10 mouse cellular contexts compared by ENCODE assay signal in the genomic region with DNA sequence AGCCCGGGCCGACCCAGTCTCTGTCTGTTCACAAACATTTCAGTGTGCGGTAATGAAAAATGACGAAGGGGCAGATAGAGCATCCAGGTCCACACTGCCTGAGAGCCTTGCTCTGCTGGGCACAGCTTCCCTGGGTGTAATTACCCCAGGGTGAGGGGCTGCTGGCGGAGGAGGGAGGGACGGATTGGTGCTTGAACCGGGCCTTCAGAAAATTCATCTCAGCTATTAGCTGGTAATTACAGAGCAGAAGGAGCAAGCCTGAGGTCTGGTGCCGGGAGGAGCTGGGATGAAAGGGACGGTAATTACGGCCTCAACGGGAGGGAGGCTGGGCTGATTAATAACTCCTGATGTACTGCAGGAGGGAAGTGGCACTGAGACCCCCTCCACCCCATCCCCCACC. TPM values are rescaled to one million over a fixed set of nuclear protein-coding genes. Genes with fewer than 3 reads are reported as not detected.
DNase-seq lines count a peak whose midpoint lies in the region; ATAC-seq and TF ChIP-seq lines count a peak whose summit lies in the region.
"Had no signal": no experiment of that assay in that cellular context is flagged by ENCODE, and none has a peak within 500 bp of the region (broad histone marks: within the 10 kb centered on the region; RNA-seq: fewer than 3 reads in every experiment).

No protein-coding gene starts in this region.

- TF ChIP-seq EP300 in stomach, postnatal 0 days (optimal IDR thresholded peaks at IDR 0.05), result no peak

- TF ChIP-seq CTCF in stomach, postnatal 0 days (IDR thresholded peaks at IDR 0.05; ENCODE audit: low read depth), result no peak

- peaks cover 97% of the 10 kb centered on the region for H3K4me1 ChIP-seq in heart, embryonic 10.5 days
- H3K4me1 ChIP-seq in stomach, embryonic 14.5 days (ENCODE audit: control insufficient read depth, insufficient read depth, low read length), result peaks cover 49% of the 10 kb centered on the region
- H3K4me1 ChIP-seq in stomach, postnatal 0 days (replicated peaks; ENCODE audit: control insufficient read depth, insufficient read depth), result 0 out of 2 replicates have a peak, but pooled peaks cover 5% of the 10 kb centered on the region
- H3K4me1 ChIP-seq in limb, embryonic 12.5 days (replicated peaks), result peaks cover 90% of the 10 kb centered on the region

- H3K4me2 ChIP-seq in stomach, embryonic 14.5 days (replicated peaks; ENCODE audit: low read depth, low read length), result peak overlapping the region; percentile 31; the same call in 1 of the 2 replicates
- no peak overlapping the region for H3K4me2 ChIP-seq in stomach, postnatal 0 days (replicated peaks; ENCODE audit: low read depth)
- H3K4me2 ChIP-seq in limb, embryonic 12.5 days, result peak overlapping the region; percentile 56

- H3K36me3 ChIP-seq in heart, embryonic 10.5 days, result peaks cover 21% of the 10 kb centered on the region
- peaks cover 3% of the 10 kb centered on the region; the same call in 1 of the 2 replicates for H3K36me3 ChIP-seq in stomach, embryonic 14.5 days (ENCODE audit: control insufficient read depth, insufficient read depth, low read length)
- H3K36me3 ChIP-seq in stomach, postnatal 0 days (ENCODE audit: control insufficient read depth, insufficient read depth, low read length), result no peaks in the 10 kb centered on the region; the same call in 1 of the 2 replicates
- peaks cover 15% of the 10 kb centered on the region for H3K36me3 ChIP-seq in limb, embryonic 12.5 days

- DNase-seq in heart, embryonic 10.5 days (ENCODE audit: low spot score), result no peak
- DNase-seq in heart, adult 8-10 months (ENCODE audit: low spot score), result no peak
- no peak for DNase-seq in stomach, postnatal 0 days (ENCODE audit: low spot score)
- no peak for DNase-seq in layer of hippocampus, postnatal 14 days (ENCODE audit: low spot score in 2 of 2)
- DNase-seq in left cerebral cortex, adult 9 months (ENCODE audit: low spot score in 2 of 2), result no peak
- DNase-seq: kidney, adult 11 months; lung, postnatal 4 days had no signal

- no peaks in the 10 kb centered on the region for H3K27me3 ChIP-seq in heart, embryonic 10.5 days (ENCODE audit: insufficient read depth, poor library complexity, severe bottlenecking)
- no peaks in the 10 kb centered on the region for H3K27me3 ChIP-seq in stomach, embryonic 14.5 days (ENCODE audit: control insufficient read depth, insufficient read depth, low read length)
- no peaks in the 10 kb centered on the region for H3K27me3 ChIP-seq in stomach, postnatal 0 days (ENCODE audit: control insufficient read depth, insufficient read depth, low read length)
- H3K27me3 ChIP-seq in limb, embryonic 12.5 days, result no peaks in the 10 kb centered on the region

- no peaks in the 10 kb centered on the region for H3K9me3 ChIP-seq in heart, embryonic 10.5 days
- no peaks in the 10 kb centered on the region for H3K9me3 ChIP-seq in stomach, embryonic 14.5 days (ENCODE audit: control insufficient read depth, low read depth, low read length)
- no peaks in the 10 kb centered on the region for H3K9me3 ChIP-seq in stomach, postnatal 0 days (ENCODE audit: control insufficient read depth, low read length)
- no peaks in the 10 kb centered on the region for H3K9me3 ChIP-seq in limb, embryonic 12.5 days

- peak; percentile 19; the same call in 1 of the 2 replicates for ATAC-seq in stomach, embryonic 14.5 days (ENCODE audit: insufficient number of reproducible peaks, insufficient read depth, low FRiP score, low read depth)
- ATAC-seq in stomach, postnatal 0 days (ENCODE audit: low FRiP score, low TSS enrichment), result no peak
- ATAC-seq in limb, embryonic 12.5 days (ENCODE audit: insufficient number of reproducible peaks, insufficient read depth, low FRiP score, low TSS enrichment, low read depth), result peak; percentile 38; the same call in 1 of the 2 replicates
- ATAC-seq in megakaryocyte-erythroid progenitor cell, adult 5-6 weeks (replicated peaks; ENCODE audit: low FRiP score, low TSS enrichment, poor library complexity, severe bottlenecking), result no peak

- WGBS in heart, embryonic 10.5 days, result 23% methylated on average over 11 of the region's 11 CpGs
- WGBS in stomach, embryonic 14.5 days, result 16% methylated on average over 11 of the region's 11 CpGs
- WGBS in stomach, postnatal 0 days, result 43% methylated on average over 11 of the region's 11 CpGs
- WGBS in limb, embryonic 12.5 days, result 3% methylated on average over 11 of the region's 11 CpGs

- H3K4me3 ChIP-seq in heart, embryonic 10.5 days, result peak overlapping the region; percentile 39
- H3K4me3 ChIP-seq in stomach, embryonic 14.5 days (ENCODE audit: low read depth, low read length), result no peak overlapping the region
- H3K4me3 ChIP-seq in stomach, postnatal 0 days (ENCODE audit: low read depth, low read length), result no peak overlapping the region
- H3K4me3 ChIP-seq in limb, embryonic 12.5 days (replicated peaks), result peak overlapping the region; percentile 29

- H3K9ac ChIP-seq in stomach, embryonic 14.5 days (replicated peaks; ENCODE audit: low read depth, low read length), result no peak overlapping the region
- H3K9ac ChIP-seq in stomach, postnatal 0 days (ENCODE audit: low read length), result no peak overlapping the region; the same call in 1 of the 2 replicates
- H3K9ac ChIP-seq in limb, embryonic 12.5 days (replicated peaks), result peak overlapping the region; percentile 47; the same call in 1 of the 2 replicates

- H3K27ac ChIP-seq in heart, embryonic 10.5 days, result peak overlapping the region; percentile 87
- H3K27ac ChIP-seq in stomach, embryonic 14.5 days (ENCODE audit: low read length), result peak overlapping the region; percentile 55; the same call in 1 of the 2 replicates
- no peak overlapping the region for H3K27ac ChIP-seq in stomach, postnatal 0 days (replicated peaks)
- peak overlapping the region; percentile 82 for H3K27ac ChIP-seq in limb, embryonic 12.5 days

RNA-seq across cellular contexts. Expression of gene Gins2, which starts 39.2 kb away (rescaled TPM):
- polyA plus RNA-seq in heart, embryonic 10.5 days (2016; fragmentation: Nextera tagmentation; extraction: Ambion mirVana), result 106 and 125 TPM in 2 replicates
- 1 to 10 TPM in 3 of 4 experiments, under 1 TPM in 1; 0.98 to 1.7 (median 1.7) TPM for total RNA-seq in heart, adult 8-10 months (2022)
- 112 and 118 TPM in 2 replicates for polyA plus RNA-seq in stomach, embryonic 14.5 days (2014; fragmentation: Nextera tagmentation; extraction: Ambion mirVana)
- polyA plus RNA-seq in stomach, postnatal 0 days (2015; fragmentation: Nextera tagmentation; extraction: Ambion mirVana), result 31.0 and 35.5 TPM in 2 replicates
- 111 and 113 TPM in 2 replicates for polyA plus RNA-seq in limb, embryonic 12.5 days (2016; fragmentation: Nextera tagmentation; extraction: Ambion mirVana)
- 76.6 and 99.8 TPM in 2 replicates for total RNA-seq in megakaryocyte-erythroid progenitor cell, adult 5-6 weeks (2014; fragmentation: Nextera tagmentation)
- 43.8 and 62.0 TPM in 2 replicates for total RNA-seq in megakaryocyte-erythroid progenitor cell, adult 5-6 weeks (2017)
- 1 to 10 TPM; 2.0 to 3.4 TPM for total RNA-seq in layer of hippocampus, postnatal 14 days (2021)

Comparison
In these comparisons a context has a peak if more than half of its experiments do, and no peak if none do; other contexts are left out.
1. ATAC-seq: peak in stomach, embryonic 14.5 days (single experiment) and limb, embryonic 12.5 days (single experiment); none in stomach, postnatal 0 days (single experiment) and megakaryocyte-erythroid progenitor cell, adult 5-6 weeks (single experiment).
2. H3K4me3 ChIP-seq: peak in heart, embryonic 10.5 days (single experiment) and limb, embryonic 12.5 days (single experiment); none in stomach, embryonic 14.5 days (single experiment) and stomach, postnatal 0 days (single experiment).